Mouse (Mus musculus) midbrain, embryonic 11.5 days (tissue): Measurements from ENCODE around the gene Tmem130. TPM values are rescaled to one million over a fixed set of nuclear protein-coding genes. Genes with fewer than 3 reads are reported as not detected.

Experiments used
- ATAC-seq: fragments of 200-750 bp; cut with Nextera tagmentation; 2 replicates; pipeline ENCODE4 v1.8.0; 2017; ENCODE audit warnings: moderate TSS enrichment, moderate library complexity; ENCODE audit not compliant: low FRiP score
- DNase-seq: peaks from one replicate; pipeline ENCODE4 v3.0.0; 2015; ENCODE audit warnings: low spot score; ENCODE audit errors: missing footprints
- H3K27ac ChIP-seq: fragments of 300-500 bp; sonication (generic); 2 replicates; pipeline ENCODE4 v1.5.1; 2014; ENCODE audit warnings: low read depth, low read length
- H3K27me3 ChIP-seq: fragments of 300-500 bp; sonication (generic); 2 replicates; pipeline ENCODE4 v1.6.1; 2014; ENCODE audit warnings: mild to moderate bottlenecking, low read length, moderate library complexity, mixed read lengths; ENCODE audit not compliant: control insufficient read depth, insufficient read depth
- H3K36me3 ChIP-seq: fragments of 300-500 bp; sonication (generic); 2 replicates; pipeline ENCODE4 v1.6.1; 2014; ENCODE audit warnings: mild to moderate bottlenecking, low read length, moderate library complexity, mixed read lengths; ENCODE audit not compliant: control insufficient read depth, insufficient read depth
- H3K4me1 ChIP-seq: fragments of 300-500 bp; sonication (generic); 2 replicates; pipeline ENCODE4 v1.6.1; 2014; ENCODE audit warnings: low read length; ENCODE audit not compliant: control insufficient read depth, insufficient read depth
- H3K4me2 ChIP-seq: fragments of 300-500 bp; sonication (generic); 2 replicates; pipeline ENCODE4 v1.6.1; 2014; ENCODE audit warnings: mild to moderate bottlenecking, moderate library complexity
- H3K4me3 ChIP-seq: fragments of 300-500 bp; sonication (generic); 2 replicates; pipeline ENCODE4 v1.5.1; 2014; ENCODE audit warnings: low read depth, low read length
- H3K9ac ChIP-seq: fragments of 300-500 bp; sonication (generic); 2 replicates; pipeline ENCODE4 v1.6.1; 2014; ENCODE audit warnings: low read length
- H3K9me3 ChIP-seq: fragments of 300-500 bp; sonication (generic); 2 replicates; pipeline ENCODE4 v1.6.1; 2016; ENCODE audit warnings: low read length; ENCODE audit not compliant: control insufficient read depth
- WGBS: fragments of 180-500 bp; shearing (Covaris S2); extraction: QIAGEN DNeasy Blood & Tissue Kit; methylation state at CpG from one replicate; pipeline ENCODE4 v1.1.7; 2014; 5-methylcytosine and 5-hydroxymethylcytosine counted together
- polyA plus RNA-seq: library from polyadenylated mRNA; unstranded; fragments of >200 nt; fragmentation: Nextera tagmentation; extraction: Ambion mirVana; gene quantifications from 2 replicates; pipeline ENCODE4 v1.2.1, GENCODE M21; 2014

The Tmem130 gene
- polyA plus RNA-seq, 1 experiment from 2014 or later, result 20.1 TPM

- Histone ChIP-seq H3K36me3 (no peaks in the 10 kb centered on the region), H3K27ac (no peak overlapping the region), H3K4me3 (no peak overlapping the region), H3K4me1 (no peaks in the 10 kb centered on the region), H3K9me3 (no peaks in the 10 kb centered on the region), H3K4me2 (no peak overlapping the region), H3K9ac (no peak overlapping the region), H3K27me3 (no peaks in the 10 kb centered on the region)
- DNase-seq (peak; percentile 85), ATAC-seq (no peak)
- WGBS, result 73% methylated on average over 7 of the region's 7 CpGs
These were observed 8.6 kb downstream of the Tmem130 start for GRCm38 (mm10) chr5:144753041-144753440.

- Histone ChIP-seq H3K27ac (no peak overlapping the region), H3K4me3 (no peak overlapping the region), H3K4me2 (no peak overlapping the region), H3K9me3 (no peaks in the 10 kb centered on the region), H3K4me1 (no peaks in the 10 kb centered on the region), H3K27me3 (no peaks in the 10 kb centered on the region), H3K36me3 (no peaks in the 10 kb centered on the region), H3K9ac (no peak overlapping the region)
- DNase-seq (peak; percentile 76), ATAC-seq (no peak)
- WGBS, result 16% methylated on average over 5 of the region's 5 CpGs
These were observed 9.2 kb downstream of the Tmem130 start for GRCm38 (mm10) chr5:144752432-144752831.

- Histone ChIP-seq H3K4me2 (no peak overlapping the region), H3K36me3 (no peaks in the 10 kb centered on the region), H3K9me3 (no peaks in the 10 kb centered on the region), H3K27me3 (no peaks in the 10 kb centered on the region), H3K4me1 (no peaks in the 10 kb centered on the region), H3K9ac (no peak overlapping the region), H3K4me3 (no peak overlapping the region), H3K27ac (no peak overlapping the region)
- WGBS, result 89% methylated on average over 14 of the region's 14 CpGs
- ATAC-seq (no peak), DNase-seq (peak; percentile 14)
These were observed 24.5 kb downstream of the Tmem130 start for GRCm38 (mm10) chr5:144737101-144737500.

- peak; percentile 77 for ATAC-seq
- no peak overlapping the region for H3K4me3 ChIP-seq
- no peaks in the 10 kb centered on the region for H3K4me1 ChIP-seq
- peak; percentile 96 for DNase-seq
- no peak overlapping the region for H3K27ac ChIP-seq
- no peaks in the 10 kb centered on the region for H3K27me3 ChIP-seq
- WGBS, result 29% methylated on average over 8 of the region's 8 CpGs
- H3K4me2 ChIP-seq, result no peak overlapping the region
- H3K9me3 ChIP-seq, result no peaks in the 10 kb centered on the region
- H3K36me3 ChIP-seq, result no peaks in the 10 kb centered on the region
- no peak overlapping the region for H3K9ac ChIP-seq
These were observed 26.7 kb downstream of the Tmem130 start for GRCm38 (mm10) chr5:144734949-144735348.

- DNase-seq (peak; percentile 98), ATAC-seq (0 out of 2 replicates have a peak, but pooled peaks have one; percentile 20)
- Histone ChIP-seq H3K4me3 (no peak overlapping the region), H3K9ac (no peak overlapping the region), H3K4me2 (no peak overlapping the region), H3K4me1 (no peaks in the 10 kb centered on the region), H3K9me3 (no peaks in the 10 kb centered on the region), H3K36me3 (no peaks in the 10 kb centered on the region), H3K27me3 (no peaks in the 10 kb centered on the region), H3K27ac (no peak overlapping the region)
- 26% methylated on average over 4 of the region's 4 CpGs for WGBS
These were observed 27.7 kb downstream of the Tmem130 start for GRCm38 (mm10) chr5:144733953-144734352.

- ATAC-seq, result no peak
These were observed 32.4 kb downstream of the Tmem130 start for GRCm38 (mm10) chr5:144729216-144729615.

GRCm38 (mm10) chr5:144728237-144728636, 33.4 kb downstream of the Tmem130 start:
- WGBS, result 3% methylated on average over 5 of the region's 5 CpGs
- ATAC-seq (peak; percentile 62; the same call in 1 of the 2 replicates), DNase-seq (peak; percentile 89)
- H3K36me3 ChIP-seq, result no peaks in the 10 kb centered on the region
- H3K27me3 ChIP-seq, result peaks cover 2% of the 10 kb centered on the region; the same call in 1 of the 2 replicates
- peaks cover 11% of the 10 kb centered on the region for H3K4me1 ChIP-seq
- no peaks in the 10 kb centered on the region for H3K9me3 ChIP-seq
- no peak overlapping the region for H3K4me3 ChIP-seq
- no peak overlapping the region for H3K4me2 ChIP-seq
- H3K27ac ChIP-seq, result no peak overlapping the region
- H3K9ac ChIP-seq, result no peak overlapping the region

More at GRCm38 (mm10) chr5:144729216-144729615, 32.4 kb downstream of the Tmem130 start:
- Histone ChIP-seq H3K36me3 (no peaks in the 10 kb centered on the region), H3K9ac (no peak overlapping the region), H3K4me3 (no peak overlapping the region), H3K4me1 (peaks cover 11% of the 10 kb centered on the region), H3K4me2 (no peak overlapping the region), H3K27me3 (peaks cover 2% of the 10 kb centered on the region; the same call in 1 of the 2 replicates), H3K27ac (no peak overlapping the region), H3K9me3 (no peaks in the 10 kb centered on the region)
- 51% methylated on average over 8 of the region's 8 CpGs for WGBS
- DNase-seq, result peak; percentile 87

GRCm38 (mm10) chr5:144727119-144727518, 34.5 kb downstream of the Tmem130 start:
- 5% methylated on average over 9 of the region's 9 CpGs for WGBS
- no peaks in the 10 kb centered on the region for H3K36me3 ChIP-seq
- H3K27ac ChIP-seq, result no peak overlapping the region
- DNase-seq (peak; percentile 92), ATAC-seq (peak; percentile 57)
- H3K9ac ChIP-seq, result no peak overlapping the region
- no peak overlapping the region for H3K4me3 ChIP-seq
- peaks cover 11% of the 10 kb centered on the region for H3K4me1 ChIP-seq
- no peaks in the 10 kb centered on the region for H3K9me3 ChIP-seq
- H3K4me2 ChIP-seq, result no peak overlapping the region
- H3K27me3 ChIP-seq, result peaks cover 2% of the 10 kb centered on the region; the same call in 1 of the 2 replicates

GRCm38 (mm10) chr5:144725554-144725953, 36.1 kb downstream of the Tmem130 start:
- Histone ChIP-seq H3K4me1 (peaks cover 11% of the 10 kb centered on the region), H3K27me3 (peaks cover 2% of the 10 kb centered on the region; the same call in 1 of the 2 replicates), H3K4me3 (no peak overlapping the region), H3K4me2 (no peak overlapping the region), H3K9me3 (no peaks in the 10 kb centered on the region), H3K27ac (no peak overlapping the region), H3K9ac (no peak overlapping the region), H3K36me3 (no peaks in the 10 kb centered on the region)
- no peak for ATAC-seq
- 79% methylated on average over 3 of the region's 3 CpGs for WGBS
- DNase-seq, result peak; percentile 39
